Mouse (Mus musculus): ENCODE measurements around the gene Atp6v0a1.

Atp6v0a1 gene

DNA sequence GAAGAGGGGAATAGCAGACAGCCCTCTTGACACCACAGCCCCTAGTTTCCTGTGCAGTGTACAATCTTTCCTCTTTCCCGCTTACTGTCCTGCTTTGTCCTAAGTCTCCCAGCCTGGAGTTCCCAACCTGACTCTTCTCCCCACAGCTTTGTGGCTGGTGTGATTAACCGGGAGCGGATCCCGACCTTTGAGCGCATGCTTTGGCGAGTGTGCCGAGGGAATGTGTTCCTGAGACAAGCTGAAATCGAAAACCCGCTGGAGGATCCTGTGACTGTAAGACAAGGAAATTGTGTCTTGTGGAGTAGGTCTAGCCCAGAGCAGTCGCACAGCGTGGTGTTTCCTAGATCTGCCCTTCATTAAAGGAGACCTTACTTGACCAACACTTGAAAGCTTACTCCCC is 17.9 kb downstream of the Atp6v0a1 start:
- DNase-seq (ENCODE audit: low read depth, low spot score), result no peak

DNA sequence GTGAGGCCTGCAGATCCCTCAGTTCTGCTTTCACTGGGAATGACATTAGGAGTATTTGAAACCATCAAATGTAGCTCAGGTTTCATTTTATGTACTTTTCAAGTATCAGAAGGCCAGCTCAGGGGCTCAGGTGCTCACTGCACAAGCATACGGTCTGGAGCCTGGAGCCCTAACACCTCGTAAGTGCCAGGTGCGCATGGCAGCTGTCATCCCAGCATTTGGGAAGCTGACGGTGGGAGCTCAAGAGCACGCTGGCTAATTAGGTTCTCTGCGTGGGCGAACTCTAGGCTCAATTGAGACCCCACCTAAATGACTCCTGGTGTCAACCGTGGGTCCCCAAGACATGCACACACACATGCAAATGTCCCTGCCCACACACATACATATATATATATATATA is 20.1 kb downstream of the Atp6v0a1 start:
- DNase-seq (ENCODE audit: low read depth, low spot score), result no peak

DNA sequence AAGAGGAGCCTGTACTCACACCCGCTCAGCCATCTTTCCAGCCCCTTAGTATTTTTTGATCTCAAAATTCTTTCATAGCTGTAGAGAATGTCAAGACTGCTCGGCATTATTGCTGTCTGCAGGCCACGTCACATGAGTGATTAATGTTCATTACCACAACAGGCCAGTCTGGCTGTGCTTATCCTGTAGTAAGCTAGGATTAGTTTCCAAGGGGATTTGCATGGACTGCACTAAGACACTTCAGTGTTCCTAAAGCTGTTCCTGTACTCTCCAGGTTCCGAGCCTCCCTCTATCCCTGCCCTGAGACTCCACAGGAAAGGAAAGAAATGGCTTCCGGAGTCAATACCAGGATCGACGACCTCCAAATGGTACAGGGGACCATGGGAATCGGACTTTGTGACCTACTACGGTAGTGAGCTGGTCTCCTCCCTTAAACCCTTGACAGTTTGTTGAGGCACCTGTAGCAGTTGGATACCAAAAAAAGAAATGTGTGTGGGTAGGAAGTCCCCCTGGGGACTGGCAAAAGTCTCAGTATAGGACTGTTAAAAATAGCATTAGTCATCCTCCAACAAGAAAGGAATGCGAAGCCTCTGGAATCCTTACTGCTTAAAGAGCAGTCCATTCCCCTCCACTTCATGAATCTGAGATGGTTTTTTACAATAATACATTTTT is 21.0 kb downstream of the Atp6v0a1 start:
- no peak for DNase-seq (ENCODE audit: low read depth, low spot score)

DNA sequence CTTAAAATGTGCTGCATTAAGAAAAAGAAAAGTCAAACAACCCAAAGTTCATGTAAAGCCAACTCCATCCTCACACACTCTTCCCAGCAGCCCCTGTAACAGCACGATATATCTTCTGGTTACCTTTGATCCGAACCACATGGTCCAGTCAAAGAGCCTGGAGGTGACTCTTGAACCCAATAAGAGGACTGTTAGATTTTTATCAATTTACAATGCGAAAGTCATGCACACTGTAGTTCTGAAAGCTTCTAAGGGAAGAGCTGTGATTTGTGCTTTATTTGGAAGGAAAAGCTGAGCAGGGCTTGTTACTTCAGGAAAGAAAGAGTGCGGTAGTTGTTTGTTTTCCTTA is 21.5 kb downstream of the Atp6v0a1 start:
- no peak for DNase-seq (ENCODE audit: low read depth, low spot score)

DNA sequence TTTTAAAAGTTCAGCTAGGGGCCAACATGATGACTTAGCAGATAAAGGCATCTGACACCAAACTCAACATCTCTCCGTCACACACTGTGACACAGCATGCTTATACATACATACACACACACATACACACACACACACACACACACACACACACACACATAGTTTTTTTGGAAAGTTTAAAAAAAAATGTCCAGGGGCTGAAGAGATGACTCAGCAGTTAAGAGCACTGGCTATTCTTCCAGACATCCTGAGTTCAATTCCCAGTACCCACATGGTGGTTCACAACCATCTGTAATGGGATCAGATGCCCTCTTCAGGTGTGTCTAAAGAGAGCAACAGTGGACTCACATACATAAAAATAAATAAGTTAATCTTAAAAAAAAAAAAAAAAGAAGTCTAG is 22.2 kb downstream of the Atp6v0a1 start:
- no peak for DNase-seq (ENCODE audit: low read depth, low spot score)

DNA sequence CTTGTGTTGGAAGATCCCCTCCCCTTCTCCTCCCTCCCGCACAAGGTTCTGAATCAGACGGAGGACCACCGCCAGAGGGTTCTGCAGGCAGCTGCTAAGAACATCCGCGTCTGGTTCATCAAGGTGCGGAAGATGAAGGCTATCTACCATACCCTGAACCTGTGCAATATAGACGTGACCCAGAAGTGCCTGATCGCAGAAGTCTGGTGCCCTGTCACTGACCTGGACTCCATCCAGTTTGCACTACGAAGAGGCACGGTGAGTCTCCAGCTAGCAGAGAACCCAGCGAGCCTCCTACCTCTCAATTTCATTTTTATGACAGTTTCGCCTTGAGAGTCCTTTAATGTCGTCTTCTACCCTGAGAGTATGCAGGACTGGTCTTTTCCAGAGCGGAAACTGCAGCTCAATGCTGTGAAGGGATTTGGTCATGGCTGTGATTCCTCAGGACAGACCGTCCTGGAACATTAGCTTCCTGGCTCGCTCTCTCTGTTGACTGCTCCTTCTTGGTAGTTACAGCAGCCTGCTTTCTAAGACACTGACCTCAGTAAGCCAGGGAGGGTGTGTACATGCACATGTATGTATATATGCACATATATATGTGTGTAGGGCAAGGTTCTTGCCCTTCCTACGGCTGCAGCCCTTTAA is 24.7 kb downstream of the Atp6v0a1 start:
- no peak for DNase-seq (ENCODE audit: low read depth, low spot score)

DNA sequence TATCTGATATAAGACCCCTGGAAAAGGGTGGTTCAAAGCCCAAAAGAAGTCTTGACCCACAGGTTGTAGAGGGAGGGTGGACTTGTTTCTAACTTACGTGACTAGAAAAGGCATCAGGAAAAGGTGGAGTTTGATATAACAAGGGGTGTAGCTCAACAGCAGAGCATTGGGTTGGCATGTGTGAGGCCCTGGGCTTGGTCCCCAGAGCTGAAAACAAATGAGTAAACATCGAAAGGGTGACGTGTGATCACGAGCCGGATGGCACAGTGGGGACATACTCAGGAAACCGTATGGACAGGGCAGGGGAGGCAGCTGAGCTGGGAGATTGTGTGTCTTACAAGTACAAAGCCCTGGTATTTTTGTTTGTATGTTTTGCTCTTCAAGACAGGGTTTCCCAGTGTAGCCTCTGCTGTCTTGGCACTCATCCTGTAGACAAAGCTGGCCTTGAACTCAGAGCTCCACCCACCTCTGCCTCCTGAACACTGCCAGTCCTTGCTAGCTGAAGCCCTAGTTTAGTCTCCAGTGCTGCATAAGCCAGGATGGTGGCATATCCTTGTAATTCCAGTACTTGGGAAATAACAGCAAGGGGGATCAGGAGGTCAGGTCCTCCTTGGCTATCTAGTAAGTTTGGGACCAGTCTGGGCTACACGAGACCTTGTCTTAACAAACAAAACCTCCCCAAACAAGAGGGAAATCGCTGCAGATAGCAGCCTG is 25.5 kb downstream of the Atp6v0a1 start:
- no peak for DNase-seq (ENCODE audit: low read depth, low spot score)

DNA sequence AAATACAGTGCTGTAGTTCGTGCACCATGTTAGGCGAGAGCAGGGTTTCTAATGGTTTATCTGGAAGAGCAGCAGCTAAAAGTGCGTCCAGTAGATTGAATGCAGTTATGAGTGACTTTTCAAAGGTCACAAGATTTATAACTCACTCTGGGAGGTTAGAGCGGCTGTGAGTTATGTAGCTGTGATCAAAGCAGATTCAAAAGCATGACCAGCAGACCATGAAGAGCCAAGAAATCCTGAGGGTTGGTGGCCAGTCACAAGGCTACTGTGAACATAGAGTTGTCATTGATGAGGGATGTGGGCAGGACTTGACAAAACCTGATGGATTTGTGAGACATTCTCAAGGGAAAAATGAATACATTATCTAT is 26.1 kb downstream of the Atp6v0a1 start:
- no peak for DNase-seq (ENCODE audit: low read depth, low spot score)

DNA sequence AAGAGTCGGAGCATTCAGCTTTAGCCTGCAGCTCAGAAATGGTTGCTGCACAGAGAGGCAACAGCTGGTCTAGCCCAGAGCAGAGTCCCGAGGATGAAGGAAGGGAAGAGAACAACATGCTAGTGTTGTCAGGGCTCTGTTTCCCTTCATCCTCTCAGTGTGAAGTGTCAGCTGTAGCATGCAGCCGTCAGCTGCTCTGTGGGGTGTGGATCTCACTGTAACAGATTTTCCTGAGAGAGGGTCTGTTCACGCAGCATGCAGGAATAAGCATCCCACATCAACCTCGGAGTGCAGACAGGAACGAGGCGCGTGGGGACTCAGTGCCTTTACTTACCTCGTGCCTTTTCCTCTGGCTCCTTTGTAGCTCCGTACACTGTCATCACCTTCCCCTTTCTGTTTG is 28.5 kb downstream of the Atp6v0a1 start:
- no peak for DNase-seq (ENCODE audit: low read depth, low spot score)

DNA sequence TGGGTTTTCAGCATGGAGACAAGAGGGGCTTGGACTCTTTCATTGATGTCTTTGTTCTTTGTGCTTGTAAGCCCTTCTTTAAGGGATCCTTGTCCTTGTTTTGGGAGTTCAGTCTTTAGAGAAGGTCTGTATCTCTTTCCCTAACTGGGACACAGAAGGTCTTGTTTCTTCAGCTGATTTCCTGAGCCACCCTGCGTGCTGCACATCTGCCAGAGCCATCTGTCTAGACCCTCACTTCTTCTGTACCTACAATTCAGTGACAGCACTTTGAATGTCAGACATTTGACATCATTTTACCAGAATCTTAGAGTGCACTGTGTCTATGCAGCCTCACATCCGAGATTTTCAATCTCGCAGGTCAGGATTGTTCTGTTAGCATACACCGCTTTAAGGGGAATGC is 36.6 kb downstream of the Atp6v0a1 start:
- DNase-seq (ENCODE audit: low read depth, low spot score), result no peak

DNA sequence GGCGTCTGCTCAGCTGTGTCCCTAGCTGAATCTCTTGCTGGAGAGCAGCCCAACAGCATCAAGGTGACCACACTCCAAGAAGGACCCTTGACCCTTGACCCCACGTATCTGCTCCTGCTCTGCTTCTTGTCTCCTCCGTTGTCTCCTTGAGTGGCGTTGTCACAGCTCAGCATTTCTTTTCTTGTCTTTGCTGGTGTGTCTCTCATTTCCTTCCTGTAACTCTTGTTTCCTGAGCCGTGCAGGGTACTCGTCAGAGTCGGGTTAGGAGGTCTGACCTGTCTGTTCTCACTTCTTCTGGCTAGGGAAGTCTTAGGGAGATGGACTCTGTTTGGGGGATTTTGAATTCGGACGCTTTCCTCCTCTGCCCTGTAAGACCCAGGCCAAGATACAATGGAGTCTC is 37.2 kb downstream of the Atp6v0a1 start:
- no peak for DNase-seq (ENCODE audit: low read depth, low spot score)

DNA sequence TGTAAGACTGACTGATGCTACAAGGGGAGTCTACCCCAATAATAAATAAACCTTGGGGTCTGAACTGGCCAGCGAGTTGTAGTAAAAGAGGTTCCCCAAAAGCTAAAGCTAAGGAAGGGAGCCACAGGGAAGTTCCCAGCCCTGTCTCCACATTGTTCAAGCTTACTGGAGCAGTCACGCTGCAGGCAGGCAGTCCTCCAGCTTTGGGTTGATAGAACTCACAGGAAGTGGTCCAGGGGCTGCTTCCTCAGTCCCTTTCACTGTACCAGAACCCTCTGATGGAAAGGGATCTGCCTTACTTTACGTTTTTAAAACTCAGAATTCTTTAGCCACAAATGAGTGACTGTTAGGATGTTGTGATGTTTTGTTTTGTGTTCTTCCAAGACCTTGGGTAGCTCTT is 38.2 kb downstream of the Atp6v0a1 start:
- no peak for DNase-seq (ENCODE audit: low read depth, low spot score)

DNA sequence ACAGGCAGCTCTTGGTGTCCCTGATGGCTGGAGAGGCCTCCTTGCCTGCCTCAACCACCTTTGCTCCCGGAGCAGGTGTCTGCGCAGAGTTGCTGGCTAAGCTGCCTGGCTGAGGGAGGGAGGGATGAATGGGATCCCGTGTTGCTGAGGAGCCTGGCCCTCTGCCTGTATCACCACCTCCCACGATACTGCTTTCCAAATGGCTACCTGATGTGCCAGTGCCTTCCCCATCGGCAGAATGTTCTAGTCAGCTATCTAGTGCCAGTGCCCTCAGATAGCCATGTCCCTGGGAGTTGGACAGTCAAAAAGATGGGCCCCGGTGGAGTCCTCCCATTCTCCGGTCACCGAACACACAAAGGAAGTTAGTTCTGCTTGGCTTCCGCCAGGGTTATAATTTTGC is 41.1 kb downstream of the Atp6v0a1 start:
- DNase-seq (ENCODE audit: low read depth, low spot score), result no peak

DNA sequence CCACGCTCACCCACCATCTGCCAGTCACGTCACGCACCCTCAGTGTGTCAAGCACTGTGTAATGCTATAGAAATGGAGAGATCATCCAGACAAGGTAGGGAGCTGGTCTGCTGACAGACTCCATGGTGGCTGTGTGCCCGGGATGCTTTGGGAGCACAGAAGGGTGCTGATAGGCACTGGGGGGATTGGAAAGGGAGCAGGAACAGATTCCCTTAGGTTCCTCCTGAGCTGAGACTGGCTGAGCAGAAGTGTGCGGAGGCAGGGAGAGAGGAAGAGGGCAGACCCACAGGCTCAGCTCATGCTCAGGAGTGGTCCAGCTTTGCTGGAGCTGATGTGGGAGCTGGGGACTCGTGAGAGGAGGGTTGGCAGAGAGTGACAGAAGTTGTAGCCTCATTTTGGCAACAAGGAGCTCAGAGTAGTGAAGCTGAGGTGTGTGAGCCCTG is 41.8 kb downstream of the Atp6v0a1 start:
- no peak for DNase-seq (ENCODE audit: low read depth, low spot score)

DNA sequence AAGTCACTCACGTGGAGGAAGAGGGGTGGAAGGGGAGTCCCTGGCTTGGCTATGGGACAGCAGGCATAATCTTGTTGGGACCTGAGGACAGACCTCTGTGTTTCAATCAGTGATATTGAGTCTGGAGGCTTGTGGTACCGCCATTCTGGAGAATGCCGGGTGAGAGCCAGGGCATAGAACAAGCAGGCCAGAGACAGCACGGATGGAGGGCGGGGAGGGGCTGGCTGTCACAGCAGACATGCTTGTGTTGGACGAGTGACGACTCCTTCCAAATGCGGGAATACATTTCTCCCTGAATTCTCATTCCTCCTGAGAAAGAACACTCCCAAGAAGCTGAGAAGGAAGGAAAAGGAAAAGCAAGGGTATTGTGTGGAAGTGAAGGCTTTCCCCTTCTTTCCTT is 42.4 kb downstream of the Atp6v0a1 start:
- no peak for DNase-seq (ENCODE audit: low read depth, low spot score)

DNA sequence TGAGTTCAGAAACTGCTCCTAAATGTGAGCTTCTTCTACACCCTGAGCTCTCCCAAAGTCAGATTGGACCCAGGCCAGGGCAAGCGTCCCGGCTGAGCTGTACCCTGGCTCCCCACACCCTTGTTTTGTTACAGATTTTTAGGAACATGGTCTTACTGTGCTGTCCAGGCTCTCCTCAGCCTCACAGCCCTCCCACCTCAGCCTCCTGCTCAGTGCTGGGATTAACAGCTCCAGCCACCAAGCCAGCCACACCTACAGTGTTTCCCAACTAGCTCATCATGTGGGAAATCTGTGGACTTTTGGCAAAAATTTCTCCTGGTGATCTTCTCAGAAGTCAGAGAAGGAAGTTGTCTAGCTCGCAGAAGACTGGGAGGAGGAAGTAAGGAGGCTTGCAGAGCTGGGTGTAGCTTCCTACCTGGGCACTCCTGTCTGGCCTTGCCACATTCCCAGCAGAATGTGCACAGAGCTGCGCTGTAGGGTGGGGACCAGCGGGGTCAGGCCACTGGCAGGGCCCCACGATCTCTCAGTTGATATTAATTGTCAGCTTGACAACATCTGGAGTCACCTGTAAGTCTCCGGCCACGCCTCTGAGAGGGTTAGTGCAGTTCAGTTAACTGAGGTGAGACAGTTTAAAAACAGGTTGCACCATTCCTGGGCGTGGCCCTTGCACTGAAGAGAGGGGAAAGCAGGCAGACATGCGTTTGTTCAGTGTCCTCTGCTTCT is 43.7 kb downstream of the Atp6v0a1 start:
- DNase-seq (ENCODE audit: low read depth, low spot score), result peak; percentile 81

DNA sequence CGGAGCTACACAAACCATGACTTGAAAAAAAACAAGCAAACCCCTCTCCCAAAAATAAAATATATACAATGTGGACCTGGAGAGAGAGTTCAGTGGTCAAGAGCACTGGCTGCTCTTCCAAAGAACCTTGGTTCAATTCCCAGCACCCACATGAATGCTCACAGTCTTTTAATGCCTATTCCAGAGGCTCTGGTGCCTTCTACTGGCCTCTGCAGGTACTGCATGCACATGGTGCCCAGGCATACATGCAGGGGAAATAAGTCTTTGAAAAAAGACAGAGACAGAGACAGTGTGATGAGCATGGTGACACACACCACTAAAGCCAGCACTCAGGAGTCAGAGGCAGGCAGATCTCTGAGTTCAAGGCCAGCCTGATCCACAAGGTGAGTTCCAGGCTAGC is 44.7 kb downstream of the Atp6v0a1 start:
- no peak for DNase-seq (ENCODE audit: low read depth, low spot score)

DNA sequence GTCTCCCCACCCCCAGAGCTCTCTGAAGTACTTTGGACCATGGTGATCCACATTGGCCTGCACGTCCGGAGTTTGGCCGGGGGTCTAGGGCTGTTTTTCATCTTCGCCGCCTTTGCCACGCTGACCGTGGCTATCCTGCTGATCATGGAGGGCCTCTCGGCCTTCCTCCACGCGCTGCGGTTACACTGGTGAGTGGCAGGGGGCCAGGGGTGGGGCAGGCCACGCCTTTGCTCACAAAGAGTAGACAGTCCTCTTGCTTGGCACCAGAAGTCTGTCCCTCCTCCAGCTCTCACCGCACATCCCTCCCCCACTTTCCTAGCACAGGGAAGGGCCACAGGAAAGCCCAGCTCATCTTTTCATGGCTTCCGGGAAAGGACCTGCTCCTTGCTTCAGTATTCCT is 46.2 kb downstream of the Atp6v0a1 start:
- no peak for DNase-seq (ENCODE audit: low read depth, low spot score)

DNA sequence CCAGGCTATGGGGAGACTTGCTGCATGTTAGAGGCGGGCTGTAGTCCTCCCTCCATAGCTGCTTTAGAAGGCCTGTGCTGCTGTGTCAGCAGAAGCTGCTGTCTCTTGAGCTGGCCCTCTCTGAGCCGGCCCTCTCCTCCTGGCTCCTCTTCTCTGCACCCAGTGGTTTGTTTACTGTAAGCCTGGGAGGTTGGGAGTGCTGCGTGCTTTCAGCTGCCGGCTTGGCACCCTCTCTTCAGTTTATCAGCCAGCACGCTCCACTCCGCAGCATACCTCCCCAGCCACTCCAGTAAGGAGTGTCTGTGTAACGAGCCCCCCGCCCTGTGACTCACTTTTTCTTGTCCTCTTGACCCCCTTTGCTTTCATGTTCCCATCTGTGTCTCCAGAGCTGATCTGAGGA is 47.6 kb downstream of the Atp6v0a1 start:
- peak; percentile 63 for DNase-seq (ENCODE audit: low read depth, low spot score)

DNA sequence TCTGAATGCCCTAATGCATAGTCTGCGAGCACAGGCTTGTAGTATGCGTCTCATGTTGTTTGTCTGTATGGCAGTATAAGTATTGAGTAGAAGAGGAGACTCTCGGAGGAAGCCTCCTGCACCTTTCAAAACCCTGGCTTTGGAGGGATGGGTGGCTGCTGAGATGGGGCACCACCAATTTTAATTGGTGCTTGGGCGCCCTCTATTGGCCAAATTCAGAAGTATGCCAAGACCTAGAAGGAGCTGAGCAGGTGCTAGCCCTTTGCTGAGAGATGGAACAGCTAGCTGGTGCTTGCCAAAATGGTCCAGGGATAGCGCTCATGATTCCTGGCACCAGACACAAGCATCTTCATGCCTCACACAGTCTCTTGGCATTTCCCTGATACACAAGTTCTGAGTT is 48.6 kb downstream of the Atp6v0a1 start:
- DNase-seq (ENCODE audit: low read depth, low spot score), result peak; percentile 84

DNA sequence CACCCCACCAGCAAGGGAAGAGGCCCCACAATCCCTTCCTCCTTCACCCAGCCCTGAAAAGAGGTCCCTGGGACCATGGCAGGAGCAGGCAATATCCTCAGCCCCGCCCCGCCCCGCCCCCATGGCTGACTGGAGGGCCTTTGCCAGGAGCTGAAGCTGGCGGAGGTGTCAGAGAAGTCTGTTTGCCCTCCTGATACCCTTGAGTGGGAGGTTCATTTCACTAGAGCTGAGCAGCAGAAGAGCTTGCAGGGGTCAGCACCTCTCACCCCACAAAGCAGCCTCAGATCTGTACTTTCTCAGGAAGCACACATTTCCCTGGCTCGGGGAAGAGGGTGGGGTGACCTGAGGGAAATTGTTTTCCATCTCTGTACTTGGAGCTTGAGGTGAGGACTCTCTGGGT is 49.5 kb downstream of the Atp6v0a1 start:
- no peak for DNase-seq (ENCODE audit: low read depth, low spot score)

DNA sequence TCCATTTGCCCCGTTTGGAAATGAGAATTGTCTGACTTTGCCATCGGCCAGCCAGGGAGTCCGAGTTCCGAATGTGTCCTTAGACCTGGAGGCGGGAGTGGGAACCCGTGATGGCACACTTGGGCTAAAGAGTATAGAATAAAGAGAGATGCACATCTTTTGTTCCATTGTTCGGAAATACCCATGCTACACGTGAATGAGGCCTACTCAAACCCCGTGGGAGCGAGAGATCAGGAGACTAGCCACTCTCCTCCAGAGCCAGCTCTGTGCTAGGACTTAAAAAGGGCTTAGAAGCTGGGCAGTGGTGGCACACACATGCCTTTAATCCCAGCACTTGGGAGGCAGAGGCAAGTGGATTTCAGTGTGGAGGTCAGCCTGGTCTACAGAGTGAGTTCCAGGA is 50.2 kb downstream of the Atp6v0a1 start:
- no peak for DNase-seq (ENCODE audit: low read depth, low spot score)

DNA sequence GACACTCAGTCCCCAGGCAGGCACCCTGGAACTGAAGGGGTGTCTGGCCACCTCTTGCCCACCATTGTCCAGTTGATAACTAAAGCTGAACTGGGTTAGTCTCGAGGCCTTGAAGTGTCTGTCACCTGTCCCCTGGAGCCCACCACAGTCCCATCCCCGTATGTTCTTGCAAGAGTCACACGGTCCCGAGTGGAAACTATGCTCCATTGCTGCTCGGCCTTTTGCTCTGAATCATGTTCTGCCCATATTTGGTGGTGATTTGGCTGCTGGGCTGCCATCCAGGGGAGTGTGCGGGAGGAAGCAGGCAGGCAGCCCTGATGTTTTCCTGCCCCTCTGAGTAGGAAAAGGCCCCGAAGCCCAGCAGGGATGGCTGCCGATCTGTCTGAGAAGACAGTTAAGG is 50.9 kb downstream of the Atp6v0a1 start:
- DNase-seq (ENCODE audit: low read depth, low spot score), result peak; percentile 77
